Mouse (Mus musculus): ENCODE measurements at regions not wholly inside any gene's neighbourhood (a gene's known extent, or its start where the extent isn't known, plus 50 kb on each side); places are given as distances from the start of the nearest gene placed in this dataset.
"Not testable (repeated sequence)": the region's sequence is repeated elsewhere in the genome, so short reads cannot be mapped to it uniquely, and the experiment has no call there.

- POLR2A ChIA-PET: no interaction called here
- CTCF ChIA-PET: no interaction called here
These were observed 133.9 kb upstream of the Myt1l start for GRCm38 (mm10) chr12:29394271-29394670.

- POLR2A ChIA-PET: no interaction called here
- CTCF ChIA-PET: no interaction called here
These were observed 133.3 kb upstream of the Myt1l start for GRCm38 (mm10) chr12:29394881-29395280.

- ChIA-PET POLR2A (no interaction called here), CTCF (no interaction called here)
These were observed 132.7 kb upstream of the Myt1l start for GRCm38 (mm10) chr12:29395401-29395982.

- CTCF ChIA-PET: interaction anchor here in 1 of 4 experiments (0.6 to 0.7 kb wide), 2 partner anchors 78 to 526 kb away, joined by 3 read pairs; no protein-coding TSS in a partner anchor
- POLR2A ChIA-PET: interaction anchor here in 2 of 4 experiments (0.5 to 0.7 kb wide), 2 partner anchors 9 to 734 kb away, joined by 3 to 5 read pairs; no protein-coding TSS in a partner anchor
These were observed 123.8 kb upstream of the Myt1l start for GRCm38 (mm10) chr12:29404434-29404833.

- POLR2A ChIA-PET: no interaction called here
These were observed 118.7 kb upstream of the Myt1l start for GRCm38 (mm10) chr12:29409336-29410055.

GRCm38 (mm10) chr12:29433936-29434335 is 94.2 kb upstream of the Myt1l start:
- ChIA-PET POLR2A (no interaction called here), CTCF (no interaction called here)

More at GRCm38 (mm10) chr12:29409336-29410055, 118.7 kb upstream of the Myt1l start:
- CTCF ChIA-PET: no interaction called here

GRCm38 (mm10) chr12:29439343-29440019 is 88.7 kb upstream of the Myt1l start:
- CTCF ChIA-PET: no interaction called here
- POLR2A ChIA-PET: no interaction called here

GRCm38 (mm10) chr12:29465201-29465600 is 63.0 kb upstream of the Myt1l start:
- POLR2A ChIA-PET, CTCF ChIA-PET: not testable (repeated sequence)

All from embryonic stem cell, embryonic (primary cell).